Mouse (Mus musculus): ENCODE data around the gene Arhgef18. TPM values are rescaled to one million over a fixed set of nuclear protein-coding genes. Genes with fewer than 3 reads are reported as not detected.

Gene Arhgef18
- total RNA-seq (2021), result 10 to 100 TPM; 17.5 to 20.4 TPM
- long read RNA-seq, experiment 1, full-length matches to known transcripts, result 6 of 12 reads
- long read RNA-seq, experiment 1, partial matches to known transcripts, result 1 of 12 reads
- long read RNA-seq, experiment 1, other reads (novel, unspliced or antisense), result 5 of 12 reads
- long read RNA-seq, experiment 2, full-length matches to known transcripts, result 3 of 8 reads
- long read RNA-seq, experiment 2, partial matches to known transcripts, result 0 of 8 reads
- long read RNA-seq, experiment 2, other reads (novel, unspliced or antisense), result 5 of 8 reads

DNA sequence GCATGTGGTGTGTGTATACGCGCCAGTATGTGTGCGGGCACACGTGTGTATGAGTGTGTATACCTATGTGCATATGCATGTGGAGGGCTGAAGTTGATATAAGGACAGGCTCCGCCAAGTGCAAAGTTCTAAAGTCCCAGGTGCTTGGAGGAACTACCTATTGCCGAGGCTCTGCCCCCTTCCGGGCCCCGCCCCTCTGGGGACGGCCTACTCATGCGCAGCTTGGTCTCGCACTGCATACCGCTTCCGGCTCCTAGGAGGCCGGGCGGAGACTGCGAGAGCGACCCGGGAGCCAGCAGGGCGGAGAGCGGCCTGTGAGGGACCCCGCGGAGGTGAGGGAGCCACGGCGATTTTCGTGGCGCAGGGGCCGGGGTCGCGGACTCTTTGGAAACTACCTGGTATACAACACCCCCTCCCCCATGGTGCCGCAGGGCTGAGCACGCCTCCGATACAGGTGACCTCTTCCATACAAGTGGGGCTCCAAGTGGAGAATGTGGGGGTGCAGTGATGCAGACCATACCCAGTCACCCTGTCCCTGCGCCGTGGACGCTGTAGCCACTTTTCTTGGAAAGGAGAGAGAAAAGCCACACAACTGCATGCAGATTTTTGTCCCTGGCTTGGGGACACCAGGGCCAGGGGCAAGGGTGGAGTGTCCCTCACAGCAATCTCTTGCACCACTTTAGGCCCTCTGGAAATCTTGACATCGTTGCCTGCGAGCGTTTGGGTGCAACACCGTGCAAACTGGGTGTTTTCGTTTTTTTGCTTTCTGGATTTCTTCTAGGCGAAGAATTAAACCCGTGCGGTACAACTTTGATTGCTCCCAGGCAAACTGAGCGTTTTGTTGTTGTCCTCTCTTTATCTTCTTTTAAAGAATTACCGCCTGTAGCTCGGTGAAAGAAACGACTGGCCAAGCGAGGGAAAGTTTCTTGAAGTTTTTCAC is at the start of gene Arhgef18:
Gene Arhgef18, plus strand, starts transcription at position 236 of the 940 bp plus-strand sequence.
- DNase-seq, result peak; percentile 94

DNA sequence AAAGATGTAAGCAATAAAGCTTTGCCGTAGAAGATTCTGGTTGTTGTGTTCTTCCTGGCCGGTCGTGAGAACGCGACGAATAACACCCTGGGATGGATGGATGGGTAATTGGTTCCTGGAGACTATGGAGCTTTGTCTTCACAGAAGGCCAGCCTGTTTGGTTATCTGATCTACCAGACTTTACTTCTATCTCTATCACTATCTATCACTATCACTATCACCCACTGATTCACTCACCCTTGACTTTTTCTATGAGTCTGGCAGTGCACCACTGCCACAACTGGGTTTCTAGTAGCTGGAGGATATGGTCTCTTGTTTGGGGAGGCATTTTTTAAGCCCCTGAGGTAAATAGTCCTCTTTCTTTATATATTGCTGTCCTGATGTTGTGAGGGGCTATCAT is 47.5 kb upstream of the Arhgef18 start:
- DNase-seq, result no peak

- no peak for DNase-seq
Measured at GRCm38 (mm10) chr8:3346691-3347413, 46.0 kb upstream of the Arhgef18 start.

DNA sequence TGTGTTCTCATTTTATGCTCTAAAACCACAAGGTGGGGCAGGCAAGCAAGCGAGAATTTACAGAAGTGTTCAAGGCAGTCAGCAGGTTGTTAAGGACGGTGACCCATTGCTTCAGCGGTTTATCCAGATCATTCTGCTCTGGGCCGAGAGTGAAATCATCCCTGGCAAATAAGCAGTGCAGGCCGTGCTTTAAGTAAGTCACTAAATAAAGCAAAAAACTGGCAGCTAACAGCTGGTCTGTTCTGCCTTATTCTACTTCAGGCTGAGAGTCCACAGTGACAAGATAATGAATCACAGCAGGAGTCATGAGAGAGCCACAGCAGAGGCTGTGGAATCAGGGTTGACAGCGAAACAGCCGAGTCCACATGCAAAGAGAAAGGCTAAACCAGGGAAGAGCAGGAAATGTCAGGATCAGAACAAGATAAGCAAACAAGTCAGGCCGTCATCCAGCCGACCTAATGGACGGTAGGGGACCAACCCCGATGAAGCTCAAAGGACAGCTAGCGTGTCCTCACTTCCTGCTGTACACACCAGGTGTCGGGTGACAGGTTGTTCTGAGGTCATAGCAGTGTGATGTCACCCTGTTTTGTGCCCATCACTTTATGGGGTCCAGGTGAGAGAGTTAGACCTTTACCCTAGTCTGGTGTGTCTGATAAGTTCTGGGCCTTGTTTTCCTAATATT is 44.5 kb upstream of the Arhgef18 start:
- DNase-seq, result no peak

DNA sequence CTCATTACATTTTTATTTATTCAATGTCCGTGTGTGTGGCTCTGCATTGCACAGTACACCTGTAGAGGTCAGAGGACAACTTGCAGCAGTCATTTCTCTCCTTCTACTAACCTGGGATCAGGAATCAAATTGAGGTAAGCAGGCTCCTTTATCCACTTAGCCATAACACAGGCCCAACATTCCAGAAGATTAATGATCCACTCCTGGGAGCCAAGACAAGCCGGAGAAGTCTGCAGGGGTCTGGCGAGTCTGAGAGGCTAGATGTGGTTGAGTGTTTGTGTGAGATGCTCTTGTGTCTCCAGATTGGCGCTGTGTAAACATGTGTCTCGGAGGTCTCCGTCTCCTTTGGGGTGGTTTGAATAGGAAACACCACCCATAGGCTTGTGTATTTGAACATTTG is 42.1 kb upstream of the Arhgef18 start:
- DNase-seq, result no peak

DNA sequence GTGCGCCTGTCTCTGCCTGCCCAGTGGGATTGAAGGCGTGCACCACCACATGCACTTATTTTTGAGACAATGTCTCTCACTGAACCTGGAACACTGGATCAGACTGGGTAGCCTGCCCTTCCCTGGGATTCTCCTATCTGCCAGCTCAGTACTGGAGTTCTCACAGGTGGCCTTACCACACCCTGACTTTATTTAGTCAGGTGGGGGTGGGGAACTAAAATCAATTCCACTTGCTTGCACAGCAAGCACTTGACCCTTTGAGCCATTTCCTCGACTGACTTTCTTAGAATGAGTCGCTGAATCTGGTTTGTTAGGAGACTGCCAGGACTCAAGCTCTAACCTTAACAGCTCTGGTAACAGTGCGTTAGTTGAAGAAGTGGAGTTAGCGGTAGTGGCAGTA is 40.1 kb upstream of the Arhgef18 start:
- no peak for DNase-seq

DNA sequence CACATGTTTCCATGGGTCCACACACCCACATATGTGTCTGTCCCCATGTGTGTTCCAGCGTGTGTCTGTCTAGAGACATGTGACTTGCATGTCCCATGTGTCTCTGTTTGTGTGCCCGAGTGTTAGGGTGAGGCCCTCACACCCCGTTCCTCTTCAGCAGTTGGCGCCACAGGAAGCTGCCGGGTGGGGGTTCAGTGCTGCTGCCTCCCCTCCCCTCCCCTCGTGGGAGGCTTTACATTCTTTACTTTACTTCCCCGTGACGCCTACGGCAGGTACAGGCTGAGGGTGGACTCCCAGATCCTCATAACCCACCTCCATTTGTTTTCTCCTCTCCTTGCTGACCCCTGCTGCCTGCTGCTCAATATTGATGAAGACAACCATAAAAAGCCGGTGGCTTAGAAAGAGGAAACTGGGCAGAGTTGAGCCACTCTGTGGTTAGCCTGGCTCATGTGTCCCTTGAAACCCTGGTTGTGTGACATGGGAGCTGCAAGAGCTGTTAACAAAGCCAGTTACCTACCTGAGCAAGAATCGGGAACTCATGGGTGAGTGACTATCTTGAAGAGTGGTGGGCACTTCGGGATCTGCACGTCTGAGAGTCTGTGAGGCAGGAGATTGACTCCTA is 39.5 kb upstream of the Arhgef18 start, which contains the start of gene A430078G23Rik:
Gene A430078G23Rik, plus strand, starts transcription at position 227 of the 622 bp plus-strand sequence.
- DNase-seq, result peak; percentile 25 to 55

- no peak for DNase-seq
Measured at GRCm38 (mm10) chr8:3353811-3354442, 38.9 kb upstream of the Arhgef18 start.

GRCm38 (mm10) chr8:3354443-3354812 is 38.4 kb upstream of the Arhgef18 start:
- peak in 1 of 2 experiments; percentile 28 for DNase-seq

DNA sequence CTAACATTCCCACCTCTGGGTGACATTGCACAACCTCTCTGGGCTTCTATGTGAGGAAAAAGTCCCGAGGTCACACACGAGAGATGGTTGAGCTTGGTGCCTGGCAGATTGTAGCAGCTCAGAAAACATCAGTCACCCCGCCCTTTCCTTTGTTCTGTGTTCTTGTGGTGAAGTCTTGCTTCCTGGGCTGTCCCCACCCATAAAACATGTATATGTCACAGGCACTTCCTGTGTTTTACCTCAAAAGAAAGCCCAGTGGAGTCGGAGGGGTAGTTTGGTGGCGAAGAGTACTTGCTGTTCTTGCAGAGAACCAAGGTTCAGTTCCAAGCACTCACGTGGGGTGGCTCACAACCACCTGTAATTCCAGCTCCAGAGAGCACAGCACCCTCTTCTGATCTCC is 37.2 kb upstream of the Arhgef18 start:
- DNase-seq, result peak in 1 of 2 experiments; percentile 35

GRCm38 (mm10) chr8:3358060-3358459 is 34.7 kb upstream of the Arhgef18 start:
- DNase-seq, result peak; percentile 66 to 93

DNA sequence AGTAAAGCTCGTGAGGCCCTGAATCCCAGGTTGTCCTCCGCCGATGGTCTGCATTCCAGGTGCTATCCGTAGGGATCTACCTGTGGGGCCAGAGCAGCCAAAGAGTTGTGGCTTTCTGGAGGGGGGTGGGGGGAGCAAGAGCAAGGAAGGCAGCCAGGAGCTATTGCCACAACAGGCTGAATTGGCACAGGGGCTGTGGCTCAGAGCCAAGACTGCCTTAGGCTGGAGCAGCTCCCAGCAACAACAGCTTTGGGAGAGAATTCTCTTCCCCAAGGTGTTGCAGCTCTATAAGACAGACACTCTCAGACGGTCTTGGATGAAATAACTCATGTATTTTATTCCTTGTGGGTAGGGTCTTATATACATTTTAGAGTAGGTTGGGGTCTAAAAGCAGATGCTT is 25.7 kb upstream of the Arhgef18 start:
- DNase-seq, result no peak

DNA sequence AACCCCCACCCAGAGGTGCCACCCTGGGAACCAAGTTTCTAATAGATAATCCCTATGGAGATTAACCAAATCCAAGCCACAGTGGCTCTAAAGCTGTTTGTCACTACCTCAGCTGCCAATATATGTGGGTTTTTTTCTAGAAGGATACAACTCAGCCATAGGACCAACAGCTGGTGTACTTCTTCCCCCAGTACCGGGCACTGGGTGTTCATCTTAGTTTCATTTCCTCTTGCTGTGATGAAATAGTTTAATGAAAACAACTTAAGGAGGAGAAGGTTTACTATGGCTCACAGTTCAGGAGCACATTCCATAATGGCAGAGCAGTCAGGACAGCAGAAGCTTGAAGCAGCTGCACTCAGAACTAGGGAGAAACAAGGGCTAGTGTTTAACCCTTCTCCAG is 24.7 kb upstream of the Arhgef18 start:
- DNase-seq, result no peak

DNA sequence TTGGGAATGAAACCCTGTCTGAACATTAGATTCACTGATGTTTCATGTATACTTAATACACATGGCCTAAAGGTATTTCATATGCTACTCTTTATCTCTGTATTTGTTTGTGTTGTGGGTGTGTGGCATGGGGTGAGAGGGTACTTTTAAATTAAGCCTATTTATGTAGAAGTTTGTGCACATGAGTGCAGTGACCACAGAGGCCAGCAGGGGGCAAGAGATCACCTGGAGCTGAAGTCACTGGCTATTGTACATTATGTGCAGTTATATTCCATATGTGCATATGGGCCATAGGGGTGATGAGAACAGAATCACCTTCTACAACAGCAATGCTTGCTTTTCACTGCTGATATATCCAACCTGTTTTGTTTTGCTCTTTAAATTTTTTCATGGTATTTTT is 17.1 kb upstream of the Arhgef18 start:
- DNase-seq, result no peak

DNA sequence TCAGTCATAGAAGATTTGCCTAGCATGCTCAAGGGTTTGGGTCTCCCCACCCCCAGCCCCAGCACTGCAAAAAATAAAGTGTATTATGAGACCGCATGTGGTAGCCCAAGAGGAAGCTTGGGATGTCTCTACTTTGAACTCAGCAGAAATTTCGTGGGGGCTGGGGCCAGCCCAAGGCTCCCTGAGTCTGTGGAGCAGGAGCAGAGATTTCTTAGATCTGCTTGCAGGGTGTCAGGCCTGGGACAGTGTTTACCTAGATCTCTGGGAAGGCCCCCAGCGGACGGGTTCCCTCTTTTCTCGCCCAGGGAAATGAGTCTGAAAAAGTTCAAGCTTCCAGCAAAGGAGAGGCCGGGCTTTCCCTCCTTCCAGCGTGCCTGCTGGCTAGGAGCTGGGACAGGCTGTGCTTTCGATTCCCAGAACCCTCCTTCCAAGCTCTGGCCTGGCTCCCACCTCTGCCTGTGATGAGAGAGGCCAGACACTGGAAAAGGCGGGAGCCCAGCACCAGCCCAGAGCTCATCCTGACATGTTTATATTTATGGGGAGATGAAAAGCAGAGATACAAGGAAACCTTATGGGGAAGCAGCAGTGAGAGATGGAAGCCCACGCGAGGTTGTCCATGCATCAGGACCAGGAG is 16.0 kb upstream of the Arhgef18 start:
- peak; percentile 69 to 74 for DNase-seq

- DNase-seq, result peak; percentile 52 to 77
Measured at GRCm38 (mm10) chr8:3387286-3387685, 5.5 kb upstream of the Arhgef18 start.

GRCm38 (mm10) chr8:3388591-3389338 is 4.0 kb upstream of the Arhgef18 start:
- no peak for DNase-seq

GRCm38 (mm10) chr8:3389506-3389905 is 3.3 kb upstream of the Arhgef18 start:
- no peak for DNase-seq

- no peak for DNase-seq
Measured at GRCm38 (mm10) chr8:3392293-3392692, 513 bp upstream of the Arhgef18 start.

GRCm38 (mm10) chr8:3394600-3394999 is 1.8 kb downstream of the Arhgef18 start:
- no peak for DNase-seq

Data from heart, adult 18-20 months (tissue).